Mouse (Mus musculus) regulatory T cell (primary cell): ENCODE data around the gene Ctbp2.
"Not testable (repeated sequence)": the region's sequence is repeated elsewhere in the genome, so short reads cannot be mapped to it uniquely, and the experiment has no call there.

Source experiments
- in situ Hi-C: fragments of 300-600 bp; cut with MboI, MseI; formaldehyde crosslinking; loops from one replicate; pipeline ENCODE4 v1.15.1; 2025; ENCODE audit warnings: high pct_unique_total_duplicates

Ctbp2 gene

GRCm38 (mm10) chr7:133120221-133120751 is 3.9 kb downstream of the Ctbp2 start:
- in situ Hi-C loops = no loop called here

- in situ Hi-C loops = no loop called here
Observed at GRCm38 (mm10) chr7:133117815-133118214, 6.3 kb downstream of the Ctbp2 start.

GRCm38 (mm10) chr7:133116542-133116941 is 7.6 kb downstream of the Ctbp2 start:
- in situ Hi-C loops = no loop called here

- in situ Hi-C loops = no loop called here
Observed at GRCm38 (mm10) chr7:133115886-133116285, 8.3 kb downstream of the Ctbp2 start.

- in situ Hi-C loops = no loop called here
Observed at GRCm38 (mm10) chr7:133114847-133115470, 9.2 kb downstream of the Ctbp2 start.

- in situ Hi-C loops = no loop called here
Observed at GRCm38 (mm10) chr7:133113185-133113895, 10.8 kb downstream of the Ctbp2 start.

- in situ Hi-C loops = no loop called here
Observed at GRCm38 (mm10) chr7:133112351-133112831, 11.8 kb downstream of the Ctbp2 start.

GRCm38 (mm10) chr7:133109442-133109841 is 14.7 kb downstream of the Ctbp2 start:
- in situ Hi-C loops = no loop called here

GRCm38 (mm10) chr7:133108695-133109094 is 15.5 kb downstream of the Ctbp2 start:
- in situ Hi-C loops = no loop called here

GRCm38 (mm10) chr7:133102578-133102977 is 21.6 kb downstream of the Ctbp2 start:
- in situ Hi-C loops = no loop called here

GRCm38 (mm10) chr7:133101070-133101469 is 23.1 kb downstream of the Ctbp2 start:
- in situ Hi-C loops = no loop called here

- in situ Hi-C loops = no loop called here
Observed at GRCm38 (mm10) chr7:133100178-133100577, 24.0 kb downstream of the Ctbp2 start.

GRCm38 (mm10) chr7:133099266-133099665 is 24.9 kb downstream of the Ctbp2 start:
- in situ Hi-C loops = no loop called here

GRCm38 (mm10) chr7:133098118-133098793 is 25.9 kb downstream of the Ctbp2 start:
- in situ Hi-C loops = no loop called here

- in situ Hi-C loops = not testable (repeated sequence)
Observed at GRCm38 (mm10) chr7:133095610-133096009, 28.5 kb downstream of the Ctbp2 start.

GRCm38 (mm10) chr7:133094711-133095495 is 29.3 kb downstream of the Ctbp2 start:
- in situ Hi-C loops = no loop called here

GRCm38 (mm10) chr7:133094161-133094560 is 30.0 kb downstream of the Ctbp2 start:
- in situ Hi-C loops = no loop called here

GRCm38 (mm10) chr7:133093731-133094130 is 30.4 kb downstream of the Ctbp2 start:
- in situ Hi-C loops = no loop called here

GRCm38 (mm10) chr7:133090641-133091040 is 33.5 kb downstream of the Ctbp2 start:
- in situ Hi-C loops = no loop called here

- in situ Hi-C loops = no loop called here
Observed at GRCm38 (mm10) chr7:133089621-133090260, 34.4 kb downstream of the Ctbp2 start.

- in situ Hi-C loops = no loop called here
Observed at GRCm38 (mm10) chr7:133088830-133089261, 35.3 kb downstream of the Ctbp2 start.
